Mouse (Mus musculus) stomach, postnatal 0 days (tissue): ENCODE results near the gene Tmem175.

Experiments
- CTCF ChIP-seq: IDR thresholded peaks from 2 replicates; pipeline ENCODE4 v1.5.1; 2016; ENCODE audit warnings: antibody characterized with exemption, low read depth, mild to moderate bottlenecking, moderate library complexity
- EP300 ChIP-seq: optimal IDR thresholded peaks from 2 replicates; pipeline ENCODE3; 2016; ENCODE audit warnings: antibody characterized with exemption

DNA sequence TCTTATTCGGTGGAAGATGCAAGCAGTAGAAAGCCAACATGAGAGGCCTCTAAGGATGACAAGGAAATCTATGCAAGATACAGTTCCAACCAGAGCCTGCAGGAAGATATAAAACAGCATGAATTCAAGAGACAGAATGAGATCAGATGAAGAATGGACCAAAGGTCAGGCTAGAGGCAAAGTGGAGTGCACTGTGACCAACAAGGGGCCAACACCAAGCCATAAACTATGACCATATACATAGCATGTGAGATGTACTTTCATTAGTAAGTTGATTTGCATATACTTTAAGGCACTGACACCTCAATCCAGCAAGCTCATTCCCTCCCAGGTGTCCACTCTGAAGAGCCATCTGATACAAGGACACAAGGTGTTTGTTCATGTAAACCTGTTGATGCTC, 19.1 kb upstream of the Tmem175 start:
- TF ChIP-seq EP300: no peak
- TF ChIP-seq CTCF: no peak
